Mouse (Mus musculus): ENCODE results near the gene Ugt1a6a. TPM values are rescaled to one million over a fixed set of nuclear protein-coding genes. Genes with fewer than 3 reads are reported as not detected.
"Not testable (repeated sequence)": the region's sequence is repeated elsewhere in the genome, so short reads cannot be mapped to it uniquely, and the experiment has no call there.

Gene Ugt1a6a
- polyA plus RNA-seq, 1 experiment from 2014 or later, result 1.4 TPM

DNA sequence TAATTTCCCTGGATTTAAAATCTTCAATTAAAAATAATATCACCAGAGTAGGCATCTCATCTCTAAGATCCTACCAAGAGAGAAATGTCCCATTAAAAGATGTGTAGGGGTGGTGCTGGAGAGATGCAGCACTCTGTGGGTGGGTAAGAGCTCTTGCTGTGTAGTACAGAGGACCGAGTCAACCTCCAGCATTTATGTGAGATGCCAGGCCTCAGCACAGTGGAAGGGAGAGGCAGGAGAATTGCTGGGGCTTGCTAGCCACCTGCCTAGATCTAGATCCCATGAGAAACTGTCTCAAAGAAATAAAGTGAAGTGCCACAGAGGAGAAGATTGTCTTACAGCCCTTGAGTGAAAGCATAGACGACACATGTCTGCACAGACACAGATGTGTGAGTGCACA lies 81.9 kb downstream of the Ugt1a6a start:
- 58% methylated on average over 2 of the region's 2 CpGs for WGBS
- no peak for ATAC-seq (ENCODE audit: low FRiP score, low read depth)
- H3K9ac ChIP-seq, result no peak overlapping the region
- peaks cover 56% of the 10 kb centered on the region for H3K9me3 ChIP-seq
- H3K36me3 ChIP-seq, result no peaks in the 10 kb centered on the region
- H3K4me1 ChIP-seq, result no peaks in the 10 kb centered on the region
- H3K27ac ChIP-seq, result no peak overlapping the region
- no peak overlapping the region for H3K4me3 ChIP-seq
- no peaks in the 10 kb centered on the region for H3K27me3 ChIP-seq
- no peak overlapping the region for H3K4me2 ChIP-seq (replicated peaks)

- no peak overlapping the region for H3K27ac ChIP-seq
- no peak overlapping the region for H3K9ac ChIP-seq
- 58% methylated on average over 2 of the region's 2 CpGs for WGBS
- no peak overlapping the region for H3K4me2 ChIP-seq (replicated peaks)
- H3K27me3 ChIP-seq, result no peaks in the 10 kb centered on the region
- ATAC-seq (ENCODE audit: low FRiP score, low read depth), result no peak
- H3K4me3 ChIP-seq, result no peak overlapping the region
- H3K4me1 ChIP-seq, result no peaks in the 10 kb centered on the region
- no peaks in the 10 kb centered on the region for H3K36me3 ChIP-seq
- peaks cover 52% of the 10 kb centered on the region for H3K9me3 ChIP-seq
These were observed 82.5 kb downstream of the Ugt1a6a start for GRCm38 (mm10) chr1:88217144-88217543.

DNA sequence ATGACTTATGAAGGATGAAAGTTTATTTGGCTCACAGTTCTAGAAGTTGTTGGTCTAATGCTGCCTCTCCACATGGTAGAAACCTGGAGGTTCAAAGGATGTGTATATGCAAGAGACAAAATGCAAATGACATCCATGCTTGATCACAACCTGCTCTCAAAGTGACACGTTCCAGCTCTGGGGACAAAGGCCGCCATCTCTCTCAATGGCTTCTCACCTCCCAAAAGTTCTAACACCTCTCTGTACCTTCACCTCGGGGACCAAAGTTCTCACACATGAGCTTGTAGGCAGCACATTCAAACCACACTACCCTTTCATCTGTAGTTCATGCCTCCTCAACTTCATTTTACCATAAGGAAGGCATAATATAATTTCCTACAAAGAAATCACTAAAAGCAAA lies 83.0 kb downstream of the Ugt1a6a start:
- 41% methylated on average over 3 of the region's 3 CpGs for WGBS
- no peak for ATAC-seq (ENCODE audit: low FRiP score, low read depth)
- H3K36me3 ChIP-seq, result no peaks in the 10 kb centered on the region
- no peak overlapping the region for H3K27ac ChIP-seq
- H3K9me3 ChIP-seq, result peaks cover 49% of the 10 kb centered on the region
- H3K27me3 ChIP-seq, result no peaks in the 10 kb centered on the region
- H3K4me1 ChIP-seq, result no peaks in the 10 kb centered on the region
- no peak overlapping the region for H3K4me3 ChIP-seq
- H3K9ac ChIP-seq, result no peak overlapping the region
- no peak overlapping the region for H3K4me2 ChIP-seq (replicated peaks)

GRCm38 (mm10) chr1:88218051-88218450 lies 83.4 kb downstream of the Ugt1a6a start:
- Histone ChIP-seq H3K4me3 (no peak overlapping the region), H3K4me2 (replicated peaks) (no peak overlapping the region), H3K36me3 (no peaks in the 10 kb centered on the region), H3K9me3 (peaks cover 45% of the 10 kb centered on the region), H3K27ac (no peak overlapping the region), H3K4me1 (no peaks in the 10 kb centered on the region), H3K27me3 (no peaks in the 10 kb centered on the region), H3K9ac (no peak overlapping the region)
- ATAC-seq (ENCODE audit: low FRiP score, low read depth), result no peak
- WGBS, result 75% methylated on average over 9 of the region's 9 CpGs

DNA sequence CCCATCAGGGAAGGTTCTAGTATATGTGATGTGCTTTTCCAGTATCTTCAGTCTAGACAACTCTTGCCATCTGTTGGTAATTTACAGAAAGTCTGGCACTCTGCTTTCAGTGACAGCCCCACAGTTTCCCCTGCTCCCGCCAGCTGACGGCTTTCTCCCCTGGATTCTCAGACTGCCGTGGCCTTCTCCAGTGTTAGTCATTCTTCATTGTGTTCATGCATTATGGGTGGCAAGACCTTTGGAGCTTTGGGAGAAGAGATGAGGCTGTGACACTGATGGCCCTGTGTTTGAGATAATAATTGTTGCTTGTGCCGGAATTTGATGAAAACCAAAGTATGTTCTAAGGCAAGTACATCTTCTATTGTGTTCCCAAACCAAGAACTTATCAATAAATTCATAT lies 84.0 kb downstream of the Ugt1a6a start:
- no peak for ATAC-seq (ENCODE audit: low FRiP score, low read depth)

GRCm38 (mm10) chr1:88219054-88219453 lies 84.4 kb downstream of the Ugt1a6a start:
- no peaks in the 10 kb centered on the region for H3K4me1 ChIP-seq
- H3K4me3 ChIP-seq, result no peak overlapping the region
- no peak for ATAC-seq (ENCODE audit: low FRiP score, low read depth)
- no peaks in the 10 kb centered on the region for H3K36me3 ChIP-seq
- 21% methylated on average over 1 of the region's 1 CpGs for WGBS
- H3K9me3 ChIP-seq, result peaks cover 35% of the 10 kb centered on the region
- no peaks in the 10 kb centered on the region for H3K27me3 ChIP-seq
- no peak overlapping the region for H3K27ac ChIP-seq
- H3K9ac ChIP-seq, result no peak overlapping the region
- no peak overlapping the region for H3K4me2 ChIP-seq (replicated peaks)

More for the DNA sequence above, 84.0 kb downstream of the Ugt1a6a start:
- H3K4me1 ChIP-seq, result no peaks in the 10 kb centered on the region
- 50% methylated on average over 4 of the region's 4 CpGs for WGBS
- no peak overlapping the region for H3K27ac ChIP-seq
- H3K4me2 ChIP-seq (replicated peaks), result no peak overlapping the region
- H3K9ac ChIP-seq, result no peak overlapping the region
- no peaks in the 10 kb centered on the region for H3K36me3 ChIP-seq
- H3K4me3 ChIP-seq, result no peak overlapping the region
- H3K27me3 ChIP-seq, result no peaks in the 10 kb centered on the region
- H3K9me3 ChIP-seq, result peaks cover 39% of the 10 kb centered on the region

DNA sequence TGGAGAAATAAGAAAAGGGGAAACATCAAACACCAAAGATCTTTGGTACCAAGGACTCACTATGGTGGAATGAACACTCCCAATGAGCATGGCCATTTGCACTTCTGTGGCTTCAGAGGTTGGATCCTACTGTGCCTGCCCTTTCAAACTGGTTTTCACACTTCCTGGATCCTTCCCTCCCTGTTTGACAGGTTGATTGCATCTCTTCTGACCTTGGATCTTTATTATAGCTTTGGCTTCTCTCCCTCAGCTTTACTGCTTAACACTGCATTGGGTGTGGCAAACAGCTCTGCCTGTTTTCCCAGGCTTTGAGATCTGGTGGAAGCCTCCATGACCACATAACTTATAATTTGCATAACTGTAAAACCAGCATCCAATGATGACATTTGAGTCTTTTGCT lies 85.7 kb downstream of the Ugt1a6a start:
- Histone ChIP-seq H3K9me3 (peaks cover 26% of the 10 kb centered on the region), H3K9ac (no peak overlapping the region), H3K36me3 (no peaks in the 10 kb centered on the region), H3K4me1 (no peaks in the 10 kb centered on the region), H3K4me2 (replicated peaks) (no peak overlapping the region), H3K27ac (no peak overlapping the region), H3K27me3 (no peaks in the 10 kb centered on the region), H3K4me3 (no peak overlapping the region)
- ATAC-seq (ENCODE audit: low FRiP score, low read depth), result no peak

DNA sequence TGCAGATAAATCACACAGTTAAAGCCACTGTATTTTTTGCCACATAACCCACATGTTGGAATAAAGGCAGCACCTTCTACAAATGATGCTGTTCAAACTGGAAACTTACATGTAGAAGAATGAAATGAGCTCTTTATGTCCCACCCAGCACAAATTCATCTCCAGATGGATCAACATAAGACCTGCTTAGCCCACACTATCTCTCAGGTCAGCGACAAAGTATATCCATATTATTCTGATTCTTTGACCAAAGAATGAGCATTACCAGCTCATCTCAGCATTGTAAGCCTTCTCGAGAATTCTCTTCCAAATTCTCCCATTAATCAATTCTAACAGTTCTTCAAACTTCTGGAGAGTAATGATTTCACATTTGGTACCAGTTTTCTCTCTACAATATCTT lies 87.6 kb downstream of the Ugt1a6a start:
- WGBS, result 53% methylated on average over 2 of the region's 2 CpGs
- Histone ChIP-seq H3K27me3 (no peaks in the 10 kb centered on the region), H3K27ac (no peak overlapping the region), H3K9me3 (peaks cover 28% of the 10 kb centered on the region), H3K36me3 (no peaks in the 10 kb centered on the region), H3K9ac (no peak overlapping the region), H3K4me3 (no peak overlapping the region), H3K4me2 (replicated peaks) (no peak overlapping the region), H3K4me1 (no peaks in the 10 kb centered on the region)
- ATAC-seq (ENCODE audit: low FRiP score, low read depth), result no peak

GRCm38 (mm10) chr1:88223011-88223515 lies 88.5 kb downstream of the Ugt1a6a start:
- not testable (repeated sequence) for ATAC-seq (ENCODE audit: low FRiP score, low read depth); H3K36me3 ChIP-seq; H3K4me3 ChIP-seq; H3K27ac ChIP-seq; H3K9ac ChIP-seq; H3K27me3 ChIP-seq; H3K4me1 ChIP-seq; H3K4me2 ChIP-seq (replicated peaks)
- H3K9me3 ChIP-seq, result peaks cover 32% of the 10 kb centered on the region

DNA sequence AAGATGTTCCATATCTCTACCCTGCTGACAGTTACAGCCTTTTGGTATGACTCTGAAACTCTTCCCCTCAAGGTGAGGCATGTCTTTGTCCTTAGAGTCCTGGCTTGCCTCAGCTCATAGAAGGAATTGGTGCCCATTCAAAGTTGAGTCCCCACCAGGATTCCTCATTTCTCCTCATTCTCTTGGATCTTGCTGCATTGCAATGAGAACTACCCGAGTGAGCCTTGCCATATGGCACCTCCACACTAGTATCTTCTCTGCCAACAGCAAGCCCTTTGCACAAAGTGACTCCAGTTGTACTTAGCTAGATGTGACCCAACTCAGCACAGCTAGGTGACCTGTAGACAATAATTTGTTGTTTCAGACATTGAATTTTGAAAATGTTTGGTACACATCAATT lies 89.0 kb downstream of the Ugt1a6a start:
- ATAC-seq (ENCODE audit: low FRiP score, low read depth), result no peak
- Histone ChIP-seq H3K4me2 (replicated peaks) (no peak overlapping the region), H3K36me3 (no peaks in the 10 kb centered on the region), H3K4me1 (no peaks in the 10 kb centered on the region), H3K9ac (no peak overlapping the region), H3K27me3 (no peaks in the 10 kb centered on the region), H3K27ac (no peak overlapping the region), H3K9me3 (peaks cover 37% of the 10 kb centered on the region), H3K4me3 (no peak overlapping the region)
- WGBS, result 54% methylated on average over 1 of the region's 1 CpGs

- Histone ChIP-seq H3K27me3 (no peaks in the 10 kb centered on the region), H3K4me3 (no peak overlapping the region), H3K4me1 (no peaks in the 10 kb centered on the region), H3K9me3 (peaks cover 43% of the 10 kb centered on the region), H3K27ac (no peak overlapping the region), H3K36me3 (no peaks in the 10 kb centered on the region), H3K4me2 (replicated peaks) (no peak overlapping the region), H3K9ac (no peak overlapping the region)
- ATAC-seq (ENCODE audit: low FRiP score, low read depth), result no peak
- WGBS, result 68% methylated on average over 2 of the region's 2 CpGs
These were observed 89.6 kb downstream of the Ugt1a6a start for GRCm38 (mm10) chr1:88224029-88224776.

- H3K4me2 ChIP-seq (replicated peaks); H3K4me1 ChIP-seq; H3K27me3 ChIP-seq; H3K27ac ChIP-seq; H3K4me3 ChIP-seq; ATAC-seq (ENCODE audit: low FRiP score, low read depth); H3K36me3 ChIP-seq; H3K9ac ChIP-seq: not testable (repeated sequence)
- 37% methylated on average over 2 of the region's 2 CpGs for WGBS
- peaks cover 54% of the 10 kb centered on the region for H3K9me3 ChIP-seq
These were observed 90.7 kb downstream of the Ugt1a6a start for GRCm38 (mm10) chr1:88225301-88225700.

- no peaks in the 10 kb centered on the region for H3K36me3 ChIP-seq
- no peak overlapping the region for H3K27ac ChIP-seq
- no peak overlapping the region for H3K9ac ChIP-seq
- ATAC-seq (ENCODE audit: low FRiP score, low read depth), result no peak
- H3K4me3 ChIP-seq, result no peak overlapping the region
- no peaks in the 10 kb centered on the region for H3K27me3 ChIP-seq
- no peak overlapping the region for H3K4me2 ChIP-seq (replicated peaks)
- H3K9me3 ChIP-seq, result peaks cover 59% of the 10 kb centered on the region
- no peaks in the 10 kb centered on the region for H3K4me1 ChIP-seq
These were observed 91.1 kb downstream of the Ugt1a6a start for GRCm38 (mm10) chr1:88225741-88226140.
